In the genomic region with DNA sequence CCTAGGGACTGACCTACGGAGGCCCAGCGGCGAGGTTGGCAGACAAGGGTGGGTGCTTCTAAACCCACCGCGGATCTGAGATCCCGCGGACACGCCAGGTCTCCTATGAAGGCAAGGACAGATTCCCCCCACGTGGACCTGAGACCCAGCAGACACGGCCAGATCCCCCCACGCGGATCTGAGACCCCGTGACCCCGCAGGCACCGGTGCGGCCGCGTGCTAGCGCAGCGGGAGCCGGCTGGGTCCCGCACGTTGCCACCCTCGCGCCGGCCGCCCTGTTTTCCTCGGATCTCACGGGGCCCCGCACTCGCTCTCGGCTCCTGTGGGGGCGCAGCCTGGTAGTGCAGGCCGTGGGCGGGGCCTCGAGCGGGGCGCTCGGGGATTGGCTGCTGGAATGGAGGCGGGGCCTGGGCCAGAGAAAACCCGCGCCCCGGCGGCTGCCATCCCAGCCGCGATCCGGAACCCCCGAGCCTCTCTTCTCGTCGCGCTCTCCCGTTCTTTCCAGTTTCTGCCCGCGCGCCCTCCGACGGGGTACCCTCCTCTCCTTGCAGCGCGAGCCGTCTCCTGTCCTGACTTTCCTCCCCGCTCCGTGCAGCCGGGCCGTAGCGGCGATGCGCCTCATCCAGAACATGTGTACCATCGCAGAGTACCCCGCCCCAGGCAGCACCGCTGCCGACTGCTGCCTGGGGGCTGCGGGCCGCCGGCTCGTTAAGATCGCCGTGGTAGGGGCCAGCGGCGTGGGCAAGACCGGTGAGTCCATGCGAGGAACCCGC, we compare ENCODE assay signal across 8 mouse cellular contexts. TPM values are rescaled to one million over a fixed set of nuclear protein-coding genes. Genes with fewer than 3 reads are reported as not detected.
A peak's percentile ranks its signal among the peaks of the same experiment; 100 is the strongest.
DNase-seq lines count a peak whose midpoint lies in the region; ATAC-seq lines count a peak whose summit lies in the region.

A gene (plus strand): TSS at position 446 of the 773 bp plus-strand sequence.

- H3K36me3 ChIP-seq in intestine, embryonic 14.5 days (ENCODE audit: control insufficient read depth, insufficient read depth, low read length) = peaks cover 32% of the 10 kb centered on the region

- H3K4me1 ChIP-seq in intestine, embryonic 14.5 days (replicated peaks; ENCODE audit: control insufficient read depth, insufficient read depth, low read length) = peaks cover 37% of the 10 kb centered on the region

- peak within 1 kb of the TSS; percentile 98 for H3K4me2 ChIP-seq in intestine, embryonic 14.5 days (ENCODE audit: low read length)

- intact Hi-C loops in left cerebral cortex, postnatal 10 days (cut with DNase I) = loop anchor here (5.0 kb wide), 3 partner anchors 57 to 103 kb away; no protein-coding TSS in a partner anchor

- H3K27me3 ChIP-seq in intestine, embryonic 14.5 days (replicated peaks; ENCODE audit: control insufficient read depth, insufficient read depth, low read length) = no peaks in the 10 kb centered on the region

- DNase-seq in adrenal gland, adult 2 months = peak; percentile 97
- peak; percentile 96 for DNase-seq in embryo, embryonic 10.5 days (ENCODE audit: low spot score)
- peak; percentile 94 for DNase-seq in gastrocnemius, postnatal 25 days
- peak; percentile 93 for DNase-seq in intestine, embryonic 14.5 days (ENCODE audit: low spot score)
- DNase-seq in left cerebral cortex, postnatal 10 days (ENCODE audit: extremely low spot score in 1 of 2, low spot score in 2 of 2) = peak; percentile 91 to 97
- DNase-seq in right cerebral cortex, postnatal 36 days (ENCODE audit: low spot score in 2 of 2) = peak; percentile 89 to 92
- DNase-seq in yolk sac, embryonic 10.5 days (ENCODE audit: low spot score) = peak; percentile 93

- peak; percentile 95 for ATAC-seq in intestine, embryonic 14.5 days (replicated peaks; ENCODE audit: low FRiP score, low TSS enrichment, low read depth)
- ATAC-seq in megakaryocyte-erythroid progenitor cell, adult 5-6 weeks (replicated peaks; ENCODE audit: low FRiP score, low TSS enrichment, poor library complexity, severe bottlenecking) = peak; percentile 96

- peak within 1 kb of the TSS; percentile 80 for H3K27ac ChIP-seq in intestine, embryonic 14.5 days (ENCODE audit: low read depth)

- WGBS in intestine, embryonic 14.5 days = under 1% methylated on average over 82 of the region's 82 CpGs

- peak within 1 kb of the TSS; percentile 91 for H3K9ac ChIP-seq in intestine, embryonic 14.5 days (ENCODE audit: low read length)

- peak within 1 kb of the TSS; percentile 79 for H3K4me3 ChIP-seq in intestine, embryonic 14.5 days (ENCODE audit: low read depth, low read length)

- H3K9me3 ChIP-seq in intestine, embryonic 14.5 days (ENCODE audit: control insufficient read depth, low read length) = no peaks in the 10 kb centered on the region

RNA-seq across cellular contexts. Expression of the gene that starts here (rescaled TPM):
- total RNA-seq in adrenal gland, adult 2 months (2021) = 10 to 100 TPM; 16.8 to 24.3 TPM
- polyA plus RNA-seq in adrenal gland, adult 2 months (2012; rRNA removed) = 37.4 and 41.9 TPM in 2 replicates
- 1 to 10 TPM; 2.3 to 2.8 TPM for total RNA-seq in gastrocnemius, postnatal 25 days (2021)
- 39.6 and 43.8 TPM in 2 replicates for polyA plus RNA-seq in intestine, embryonic 14.5 days (2014; fragmentation: Nextera tagmentation; extraction: Ambion mirVana)
- 10 to 100 TPM; 74.5 to 75.6 TPM for total RNA-seq in left cerebral cortex, postnatal 10 days (2021)
- not detected in 2 replicates for total RNA-seq in megakaryocyte-erythroid progenitor cell, adult 5-6 weeks (2014; fragmentation: Nextera tagmentation)
- 0.14 TPM in 1 of 2 replicates, not detected in the other for total RNA-seq in megakaryocyte-erythroid progenitor cell, adult 5-6 weeks (2017)

Comparison
In these comparisons a context has a peak if more than half of its experiments do, and no peak if none do; other contexts are left out.
1. Peak in every context shown above with its lines: DNase-seq, ATAC-seq, H3K4me3 ChIP-seq and H3K27ac ChIP-seq.
2. RNA of the gene that starts here (total RNA-seq): 74.5 to 75.6 TPM in left cerebral cortex, postnatal 10 days and 16.8 to 24.3 TPM in adrenal gland, adult 2 months; 2.3 to 2.8 TPM in gastrocnemius, postnatal 25 days and 0.14 TPM in megakaryocyte-erythroid progenitor cell, adult 5-6 weeks; every median in the first group is over 4 times any median in the second.
3. Peak in ATAC-seq in megakaryocyte-erythroid progenitor cell, adult 5-6 weeks; RNA of the gene not detected or under 1 TPM.